Mouse (Mus musculus) embryonic fibroblast, embryonic 13.5 days (primary cell): Measurements from ENCODE around the gene Cyp2b10.

Source experiments
- CTCF ChIP-seq: IDR thresholded peaks from 2 replicates; pipeline ENCODE4 v1.5.1; 2011; ENCODE audit warnings: mild to moderate bottlenecking, control low read depth, low read length, moderate library complexity, borderline replicate concordance; ENCODE audit not compliant: insufficient read depth
- POLR2A ChIP-seq: IDR thresholded peaks from 2 replicates; pipeline ENCODE4 v1.6.1; 2011; ENCODE audit warnings: low read depth, mild to moderate bottlenecking, control low read depth, low read length, moderate library complexity

DNA sequence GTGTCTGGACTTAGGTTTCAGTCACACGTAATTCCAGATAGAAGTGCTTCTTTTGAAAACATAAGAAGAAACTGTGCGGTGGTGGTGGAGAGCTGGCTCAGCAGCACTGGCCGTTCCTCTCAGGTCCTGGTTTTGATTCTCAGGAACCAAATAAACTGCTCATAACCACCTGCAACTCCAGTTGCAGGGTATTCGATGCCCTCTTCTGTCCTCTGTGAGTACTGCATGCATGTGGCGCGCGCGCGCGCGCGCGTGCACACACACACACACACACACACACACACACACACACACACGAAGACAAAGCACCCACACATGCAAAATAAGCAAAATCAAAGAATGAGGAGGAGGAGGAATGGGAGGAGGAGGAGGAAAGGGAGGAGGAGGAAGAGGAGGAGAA is 5.7 kb downstream of the Cyp2b10 start:
- TF ChIP-seq POLR2A (no peak), CTCF (no peak)
